Mouse (Mus musculus) skeletal muscle tissue, adult 2 months (tissue): Measurements from ENCODE around the gene Gabbr2.

ENCODE experiments used
- DNase-seq: peaks from one replicate; pipeline ENCODE4 v3.0.0-alpha.2; 2012; ENCODE audit warnings: low read depth, low spot score

Gabbr2 gene

GRCm38 (mm10) chr4:46991016-46991958 lies at the start of gene Gabbr2:
Gene Gabbr2, minus strand, starts transcription at chr4:46991873.
- DNase-seq: no peak

DNA sequence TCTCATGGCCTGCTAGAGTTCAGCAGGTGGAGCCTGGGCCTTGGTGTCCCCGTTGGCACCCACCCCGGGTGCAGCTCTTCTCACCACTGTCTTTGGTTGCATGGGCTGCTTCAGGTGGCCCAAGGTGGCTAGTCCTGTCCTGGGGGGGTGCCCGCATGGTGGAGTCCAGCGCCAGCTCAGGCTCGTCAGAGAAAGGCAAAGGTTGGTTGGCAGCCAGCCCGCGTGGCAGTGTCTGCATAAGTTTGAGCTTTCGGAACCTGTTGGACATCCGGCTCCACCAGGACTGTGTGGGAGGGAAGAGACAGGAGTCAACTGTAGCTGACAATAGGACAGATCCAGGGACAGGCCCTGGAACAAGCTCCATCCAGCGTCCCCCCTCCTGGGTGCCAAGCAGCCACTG lies 47.9 kb upstream of the Gabbr2 start:
- DNase-seq: no peak

DNA sequence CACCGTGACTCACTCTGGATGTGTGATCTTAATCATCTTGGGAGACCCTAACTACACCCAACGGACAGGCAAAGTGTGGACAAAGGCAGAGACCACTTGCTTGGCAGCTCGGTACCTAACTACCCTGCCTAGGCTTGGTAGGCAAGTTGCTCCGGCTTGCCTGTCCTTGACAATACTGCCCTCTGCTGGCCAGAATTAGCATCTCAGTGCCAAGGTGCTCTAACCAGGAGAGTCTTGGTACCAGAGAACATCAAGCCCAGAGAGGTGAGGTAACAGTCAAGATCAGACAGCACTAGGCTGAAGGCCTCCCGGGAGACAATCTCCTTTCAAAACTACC lies 45.6 kb upstream of the Gabbr2 start:
- DNase-seq: peak; percentile 72

- no peak for DNase-seq
Observed at GRCm38 (mm10) chr4:47036486-47037320, 45.0 kb upstream of the Gabbr2 start.

DNA sequence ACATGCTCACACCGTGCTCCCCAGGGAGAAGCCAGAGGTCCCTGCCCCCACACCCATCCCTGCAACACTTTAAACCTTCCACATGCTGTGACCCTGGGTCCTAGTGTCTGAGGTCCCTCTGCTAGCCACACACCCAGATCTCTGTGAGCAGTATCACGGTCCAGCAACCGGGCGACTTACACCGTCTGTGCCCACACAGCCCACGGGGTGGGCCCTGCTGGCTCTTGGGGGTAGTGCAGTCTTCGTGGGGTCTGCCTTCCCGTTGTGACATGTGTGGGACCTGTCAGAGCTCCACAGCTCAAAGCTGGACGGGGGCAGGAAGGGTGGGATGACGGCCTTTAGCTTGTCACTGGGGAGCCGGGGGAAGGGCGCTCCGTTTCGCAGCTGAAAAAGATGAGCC lies 43.9 kb upstream of the Gabbr2 start:
- DNase-seq: no peak

DNA sequence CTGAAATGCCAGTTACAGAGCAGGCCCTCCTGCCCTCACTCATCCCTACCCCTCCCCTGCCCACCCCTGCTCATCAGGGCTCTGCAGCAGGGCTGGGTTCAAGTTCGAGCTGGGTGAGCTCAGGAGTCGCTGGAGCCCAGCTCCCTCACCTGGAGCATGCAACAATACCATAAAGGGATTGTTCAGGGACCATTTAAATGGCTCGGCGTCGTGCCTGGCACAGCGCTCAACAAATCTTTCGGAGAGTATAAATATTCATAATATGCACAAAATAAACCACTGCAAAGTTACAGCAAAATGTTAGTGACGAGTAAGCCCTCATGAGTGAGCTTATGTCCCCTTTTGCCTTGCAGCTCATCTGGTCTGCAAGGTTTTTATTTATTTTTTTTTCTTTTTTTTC lies 40.5 kb upstream of the Gabbr2 start:
- no peak for DNase-seq

DNA sequence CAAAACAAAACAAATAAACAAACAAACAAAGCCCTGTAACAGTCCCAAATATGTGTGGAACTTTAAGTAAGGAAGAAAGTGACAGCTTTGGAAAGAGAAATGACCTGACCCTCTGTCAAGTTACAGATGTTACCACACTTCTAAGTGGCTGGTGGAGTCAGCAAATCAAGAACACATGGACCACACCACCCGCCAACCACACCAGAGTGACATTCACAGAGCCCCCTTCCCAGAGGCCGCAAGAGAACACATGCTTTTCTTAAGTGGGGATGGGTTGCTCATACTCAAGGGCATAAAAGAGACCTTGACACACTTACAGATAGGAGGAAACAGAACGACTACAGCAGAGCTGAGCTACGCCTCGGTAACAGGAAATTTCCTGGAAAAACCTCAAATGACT lies 37.1 kb upstream of the Gabbr2 start:
- DNase-seq: no peak

GRCm38 (mm10) chr4:47023949-47024348 lies 32.3 kb upstream of the Gabbr2 start:
- DNase-seq: no peak

- DNase-seq: no peak
Observed at GRCm38 (mm10) chr4:47022804-47023603, 31.3 kb upstream of the Gabbr2 start.

GRCm38 (mm10) chr4:47020563-47020962 lies 28.9 kb upstream of the Gabbr2 start:
- no peak for DNase-seq

DNA sequence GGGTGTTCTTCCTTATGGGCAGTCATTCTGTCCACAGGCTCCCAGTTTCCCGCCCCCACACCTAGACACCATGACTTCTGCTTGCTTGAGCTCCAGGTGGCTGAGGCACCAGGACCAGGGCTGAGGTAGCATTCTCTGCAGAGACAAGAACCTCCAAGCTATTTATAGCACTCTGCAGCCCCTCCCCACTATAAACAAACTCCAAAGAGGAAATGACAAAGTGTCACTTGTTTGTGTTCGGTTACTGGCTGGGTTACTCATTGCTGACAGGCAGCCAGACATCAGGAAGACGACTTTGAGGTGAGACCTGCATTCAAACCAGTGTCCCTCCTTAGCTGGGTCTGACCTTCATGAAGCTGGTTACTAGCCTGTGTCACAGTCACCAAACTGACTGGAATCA lies 23.5 kb upstream of the Gabbr2 start:
- DNase-seq: no peak

- DNase-seq: no peak
Observed at GRCm38 (mm10) chr4:47012476-47012875, 20.8 kb upstream of the Gabbr2 start.

- peak; percentile 57 for DNase-seq
Observed at GRCm38 (mm10) chr4:47010400-47011231, 18.9 kb upstream of the Gabbr2 start.

GRCm38 (mm10) chr4:47000626-47001395 lies 9.1 kb upstream of the Gabbr2 start:
- no peak for DNase-seq

- no peak for DNase-seq
Observed at GRCm38 (mm10) chr4:46997969-46998368, 6.3 kb upstream of the Gabbr2 start.

GRCm38 (mm10) chr4:46992827-46993473 lies 1.3 kb upstream of the Gabbr2 start:
- DNase-seq: no peak

DNA sequence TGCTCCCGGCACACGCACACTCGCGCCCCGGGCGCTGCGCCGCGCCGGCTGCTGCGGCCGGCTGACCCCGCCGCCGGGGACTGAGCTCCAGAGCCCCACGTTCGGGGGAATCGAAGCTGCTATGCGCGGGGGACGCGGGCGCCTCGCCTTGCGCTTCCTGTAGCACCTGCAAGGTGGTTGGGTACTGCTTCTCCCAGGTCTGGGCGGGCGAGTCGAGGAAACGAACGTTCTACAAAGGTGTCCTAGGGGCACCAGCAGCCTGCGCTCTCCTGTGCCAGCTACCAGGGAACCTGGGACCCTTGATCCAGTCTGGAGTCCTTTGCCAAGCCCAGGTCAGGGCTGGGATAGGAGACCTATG lies 265 bp upstream of the Gabbr2 start:
- DNase-seq: no peak

GRCm38 (mm10) chr4:46990281-46991015 lies 1.2 kb downstream of the Gabbr2 start:
- DNase-seq: no peak

DNA sequence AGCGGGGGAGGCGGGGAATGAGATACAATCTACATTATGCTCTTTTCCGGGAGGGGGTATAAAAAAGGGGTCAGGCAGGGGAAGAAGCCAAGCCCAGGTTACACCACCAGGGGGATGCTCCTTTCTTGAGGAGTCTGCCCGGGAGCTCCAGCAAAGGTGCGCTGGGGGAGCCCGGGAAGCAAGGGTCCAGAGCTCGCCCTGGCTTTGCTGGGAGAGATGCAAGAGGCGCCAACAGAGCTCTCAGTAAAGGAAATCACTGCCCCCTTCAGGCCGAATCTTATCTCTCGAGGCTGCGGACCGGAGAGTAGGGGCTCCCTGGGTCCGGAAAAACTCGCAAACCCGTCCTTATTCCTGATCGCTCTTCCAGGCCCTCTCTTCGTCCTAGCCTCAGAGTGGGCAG lies 1.8 kb downstream of the Gabbr2 start:
- no peak for DNase-seq
